Comparison of ENCODE assay signal across 18 mouse cellular contexts in genomic region chr12:78046582-78046981, GRCm38 (mm10).
DNase-seq lines count a peak whose midpoint lies in the region; ATAC-seq and TF ChIP-seq lines count a peak whose summit lies in the region.
"Had no signal": no experiment of that assay in that cellular context is flagged by ENCODE, and none has a peak within 500 bp of the region (broad histone marks: within the 10 kb centered on the region; RNA-seq: fewer than 3 reads in every experiment).

No protein-coding gene starts in this region.

- DNase-seq in hindbrain, postnatal 0 days (ENCODE audit: low spot score) = no peak
- no peak for DNase-seq in hindbrain, embryonic 10.5 days (ENCODE audit: low spot score)
- DNase-seq in lung, postnatal 0 days (ENCODE audit: low spot score) = no peak
- no peak for DNase-seq in lung, adult 2 months
- DNase-seq in R1 (ENCODE audit: low read depth, low spot score) = peak; percentile 71
- no peak for DNase-seq in right cerebral cortex, postnatal 4 days
- DNase-seq: adrenal gland, adult 2 months; B cell, adult 2 months; cerebellum, adult 9-10 months; kidney, adult 8-10 months; lung, postnatal 10 days had no signal

- ATAC-seq in hindbrain, postnatal 0 days = no peak
- ATAC-seq in lung, postnatal 0 days = no peak
- ATAC-seq in activated CD4-positive, CD25-positive, alpha-beta regulatory T cell, adult 4 months = no peak

- H3K9me3 ChIP-seq in hindbrain, postnatal 0 days (ENCODE audit: low read length) = no peaks in the 10 kb centered on the region
- H3K9me3 ChIP-seq in hindbrain, embryonic 10.5 days = peaks cover 3% of the 10 kb centered on the region; the same call in 1 of the 2 replicates
- no peaks in the 10 kb centered on the region for H3K9me3 ChIP-seq in lung, postnatal 0 days (ENCODE audit: low read length)
- H3K9me3 ChIP-seq: embryonic facial prominence, embryonic 15.5 days; forebrain, embryonic 12.5 days; heart, embryonic 15.5 days; hindbrain, embryonic 13.5 days; neural tube, embryonic 13.5 days had no signal

- TF ChIP-seq CTCF in hindbrain, postnatal 0 days (IDR thresholded peaks at IDR 0.05; ENCODE audit: low read depth) = peak; percentile 36; the same call in 1 of the 2 replicates
- peak; percentile 22; the same call in 1 of the 2 replicates for TF ChIP-seq CTCF in lung, postnatal 0 days (IDR thresholded peaks at IDR 0.05)
- no peak for TF ChIP-seq CTCF in lung, adult 2 months (IDR thresholded peaks at IDR 0.05; ENCODE audit: insufficient read depth, low read length)

- no peak for TF ChIP-seq POLR2A in lung, adult 2 months (IDR thresholded peaks at IDR 0.05; ENCODE audit: borderline replicate concordance, extremely low read depth, low read depth, low read length)

- no peak overlapping the region for H3K27ac ChIP-seq in hindbrain, postnatal 0 days
- no peak overlapping the region for H3K27ac ChIP-seq in hindbrain, embryonic 10.5 days
- H3K27ac ChIP-seq in lung, postnatal 0 days (ENCODE audit: low read length) = no peak overlapping the region
- H3K27ac ChIP-seq: embryonic facial prominence, embryonic 15.5 days; forebrain, embryonic 12.5 days; heart, embryonic 15.5 days; hindbrain, embryonic 13.5 days; limb, embryonic 13.5 days; neural tube, embryonic 13.5 days had no signal

- no peak overlapping the region for H3K4me3 ChIP-seq in hindbrain, postnatal 0 days (ENCODE audit: low read length)
- no peak overlapping the region for H3K4me3 ChIP-seq in hindbrain, embryonic 10.5 days
- no peak overlapping the region for H3K4me3 ChIP-seq in lung, postnatal 0 days (ENCODE audit: low read depth, low read length)
- H3K4me3 ChIP-seq in lung, adult 2 months (replicated peaks; ENCODE audit: extremely low read depth, low read depth, low read length) = no peak overlapping the region
- H3K4me3 ChIP-seq: embryonic facial prominence, embryonic 15.5 days; forebrain, embryonic 12.5 days; heart, embryonic 15.5 days; hindbrain, embryonic 13.5 days; limb, embryonic 13.5 days; neural tube, embryonic 13.5 days had no signal

- H3K9ac ChIP-seq in hindbrain, postnatal 0 days (replicated peaks; ENCODE audit: low read length) = no peak overlapping the region
- H3K9ac ChIP-seq in lung, postnatal 0 days (replicated peaks; ENCODE audit: low read depth) = no peak overlapping the region
- H3K9ac ChIP-seq: embryonic facial prominence, embryonic 15.5 days; forebrain, embryonic 12.5 days; heart, embryonic 15.5 days; hindbrain, embryonic 13.5 days; limb, embryonic 13.5 days; neural tube, embryonic 13.5 days had no signal

- 79% methylated on average over 4 of the region's 4 CpGs for WGBS in hindbrain, postnatal 0 days
- WGBS in hindbrain, embryonic 10.5 days = 76% methylated on average over 4 of the region's 4 CpGs
- WGBS in lung, postnatal 0 days = 72% methylated on average over 4 of the region's 4 CpGs
- 81% methylated on average over 4 of the region's 4 CpGs for WGBS in lung, adult 2 months

- H3K36me3 ChIP-seq in hindbrain, postnatal 0 days (ENCODE audit: insufficient read depth, low read length) = no peaks in the 10 kb centered on the region
- no peaks in the 10 kb centered on the region for H3K36me3 ChIP-seq in hindbrain, embryonic 10.5 days
- no peaks in the 10 kb centered on the region for H3K36me3 ChIP-seq in lung, postnatal 0 days (ENCODE audit: insufficient read depth, low read length)
- H3K36me3 ChIP-seq: embryonic facial prominence, embryonic 15.5 days; forebrain, embryonic 12.5 days; heart, embryonic 15.5 days; hindbrain, embryonic 13.5 days; limb, embryonic 13.5 days; neural tube, embryonic 13.5 days had no signal

- no peaks in the 10 kb centered on the region for H3K4me1 ChIP-seq in hindbrain, postnatal 0 days (ENCODE audit: insufficient read depth, low read length)
- H3K4me1 ChIP-seq in hindbrain, embryonic 10.5 days (replicated peaks) = no peaks in the 10 kb centered on the region
- H3K4me1 ChIP-seq in lung, postnatal 0 days (ENCODE audit: insufficient read depth, low read depth, low read length) = no peaks in the 10 kb centered on the region
- no peaks in the 10 kb centered on the region for H3K4me1 ChIP-seq in lung, adult 2 months (ENCODE audit: control insufficient read depth, insufficient read depth, low read length)
- H3K4me1 ChIP-seq: embryonic facial prominence, embryonic 15.5 days; forebrain, embryonic 12.5 days; heart, embryonic 15.5 days; hindbrain, embryonic 13.5 days; limb, embryonic 13.5 days; neural tube, embryonic 13.5 days had no signal

- TF ChIP-seq EP300 in lung, postnatal 0 days (IDR thresholded peaks at IDR 0.05) = no peak

- no peaks in the 10 kb centered on the region for H3K27me3 ChIP-seq in hindbrain, postnatal 0 days (ENCODE audit: insufficient read depth, low read length)
- H3K27me3 ChIP-seq in hindbrain, embryonic 10.5 days (ENCODE audit: insufficient read depth, poor library complexity, severe bottlenecking) = no peaks in the 10 kb centered on the region
- H3K27me3 ChIP-seq in lung, postnatal 0 days (replicated peaks; ENCODE audit: insufficient read depth, low read length) = no peaks in the 10 kb centered on the region
- H3K27me3 ChIP-seq: embryonic facial prominence, embryonic 15.5 days; forebrain, embryonic 12.5 days; heart, embryonic 15.5 days; hindbrain, embryonic 13.5 days; limb, embryonic 13.5 days; neural tube, embryonic 13.5 days had no signal

- no peak overlapping the region for H3K4me2 ChIP-seq in hindbrain, postnatal 0 days (ENCODE audit: low read depth, low read length)
- H3K4me2 ChIP-seq in lung, postnatal 0 days (replicated peaks; ENCODE audit: low read depth, low read length) = no peak overlapping the region
- H3K4me2 ChIP-seq: embryonic facial prominence, embryonic 15.5 days; forebrain, embryonic 12.5 days; heart, embryonic 15.5 days; hindbrain, embryonic 13.5 days; limb, embryonic 13.5 days; neural tube, embryonic 13.5 days had no signal
